Mouse (Mus musculus) CH12.LX (cell line): ENCODE measurements around the gene Klhl23.
"Not testable (repeated sequence)": the region's sequence is repeated elsewhere in the genome, so short reads cannot be mapped to it uniquely, and the experiment has no call there.

ENCODE experiments used
- BHLHE40 ChIP-seq: IDR thresholded peaks from 2 replicates; pipeline ENCODE4 v1.6.1; 2011; ENCODE audit warnings: mild to moderate bottlenecking, low read depth, low read length, improper control_type of control experiment
- CHD1 ChIP-seq: IDR thresholded peaks from 2 replicates; pipeline ENCODE4 v1.6.1; 2012; ENCODE audit warnings: low read depth, low read length, improper control_type of control experiment, inconsistent platforms
- CTCF ChIP-seq, 2 experiments: IDR thresholded peaks in 1 of 2; conservative IDR thresholded peaks in 1 of 2; 2 replicates each; pipeline ENCODE4 v1.5.1; 2011 to 2012; ENCODE audit warnings: low read depth in 2 of 2, low read length in 2 of 2, improper control_type of control experiment in 1 of 2, inconsistent platforms in 1 of 2, mild to moderate bottlenecking in 1 of 2, moderate library complexity in 1 of 2
- EP300 ChIP-seq: IDR thresholded peaks from 2 replicates; pipeline ENCODE4 v1.6.1; 2011; ENCODE audit warnings: low read length, improper control_type of control experiment
- ETS1 ChIP-seq: conservative IDR thresholded peaks from 2 replicates; pipeline ENCODE4 v1.6.1; 2012; ENCODE audit warnings: low read depth, mild to moderate bottlenecking, inconsistent platforms, low read length, improper control_type of control experiment, moderate library complexity
- MAFK ChIP-seq: IDR thresholded peaks from 2 replicates; pipeline ENCODE4 v1.6.1; 2011; ENCODE audit warnings: low read length, improper control_type of control experiment; ENCODE audit not compliant: insufficient replicate concordance
- MAX ChIP-seq: IDR thresholded peaks from 2 replicates; pipeline ENCODE4 v1.6.1; 2011; ENCODE audit warnings: low read length, improper control_type of control experiment
- NRF1 ChIP-seq: IDR thresholded peaks from 2 replicates; pipeline ENCODE4 v1.6.1; 2014; ENCODE audit warnings: low read depth, mild to moderate bottlenecking, inconsistent platforms, low read length, improper control_type of control experiment, moderate library complexity
- POLR2A ChIP-seq: IDR thresholded peaks from 2 replicates; pipeline ENCODE4 v1.6.1; 2011; ENCODE audit warnings: low read depth, mild to moderate bottlenecking, improper control_type of control experiment, low read length
- ZKSCAN1 ChIP-seq: IDR thresholded peaks from 2 replicates; pipeline ENCODE4 v1.6.1; 2012; ENCODE audit warnings: low read depth, inconsistent platforms, low read length, improper control_type of control experiment, borderline replicate concordance

- TF ChIP-seq NRF1; EP300; CTCF (conservative IDR thresholded peaks at IDR 0.05 in 1 of 2, IDR thresholded peaks at IDR 0.05 in 1 of 2; ENCODE audit: low read depth in 2 of 2, low read length in 2 of 2); MAX; ETS1; ZKSCAN1; MAFK; CHD1; POLR2A; BHLHE40: not testable (repeated sequence)
Measured at GRCm38 (mm10) chr2:69804663-69805062, 17.1 kb upstream of the Klhl23 start.
